Mouse (Mus musculus): ENCODE results near the gene Gm7138. TPM values are rescaled to one million over a fixed set of nuclear protein-coding genes. Genes with fewer than 3 reads are reported as not detected.
"Not testable (repeated sequence)": the region's sequence is repeated elsewhere in the genome, so short reads cannot be mapped to it uniquely, and the experiment has no call there.

The Gm7138 gene
- polyA plus RNA-seq, 1 experiment from 2014 or later: not detected

DNA sequence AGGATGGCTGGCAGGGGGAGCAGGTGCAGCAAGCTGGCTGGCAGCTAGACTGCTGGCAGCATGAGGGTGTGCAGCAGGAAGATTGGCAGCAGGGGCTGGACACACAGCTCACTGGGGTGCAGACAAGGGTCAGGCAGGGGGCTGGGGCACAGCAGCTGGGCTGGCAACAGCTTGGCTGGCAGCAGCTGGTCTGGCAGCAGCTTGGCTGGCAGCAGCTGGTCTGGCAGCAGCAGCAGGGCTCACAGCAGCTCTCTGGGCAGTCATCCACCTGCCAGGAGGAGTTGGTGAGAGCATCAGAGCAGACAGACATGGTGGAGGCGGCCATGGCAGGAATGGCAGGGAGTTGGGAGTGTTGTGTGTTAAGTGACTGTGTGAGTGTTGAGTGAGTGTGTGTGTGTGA is 11.1 kb upstream of the Gm7138 start, which contains the start of gene Gm7137:
Gene Gm7137 (minus strand): TSS at position 325 of the 400 bp plus-strand sequence.
- not testable (repeated sequence) for H3K9me3 ChIP-seq; H3K4me2 ChIP-seq; H3K27me3 ChIP-seq; ATAC-seq (ENCODE audit: insufficient number of reproducible peaks, insufficient read depth, low FRiP score, low TSS enrichment, low read depth); H3K36me3 ChIP-seq; H3K4me3 ChIP-seq; H3K27ac ChIP-seq; H3K4me1 ChIP-seq; H3K9ac ChIP-seq
- 50% methylated on average over 1 of the region's 1 CpGs for WGBS

DNA sequence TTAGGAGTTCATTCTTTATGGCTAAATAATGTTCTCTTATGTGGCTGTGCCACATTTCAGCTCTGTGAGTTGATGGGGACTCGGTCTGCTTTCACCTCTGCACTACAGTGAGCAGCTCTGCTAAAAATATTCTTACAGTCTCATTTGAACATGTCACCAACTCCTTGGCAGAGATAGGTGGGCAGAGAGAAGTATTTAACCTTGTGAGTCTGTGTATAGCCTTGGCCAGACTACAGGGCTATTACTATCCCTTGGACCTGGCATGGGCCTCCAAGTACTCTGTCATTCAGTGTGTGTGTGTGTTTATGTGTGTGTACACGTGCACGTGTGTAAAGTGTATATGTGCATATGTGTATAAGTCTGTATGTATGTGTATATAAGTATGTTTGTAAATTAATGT is 6.7 kb upstream of the Gm7138 start:
- H3K4me2 ChIP-seq; H3K4me1 ChIP-seq; H3K27ac ChIP-seq; H3K27me3 ChIP-seq; H3K9me3 ChIP-seq; H3K4me3 ChIP-seq; ATAC-seq (ENCODE audit: insufficient number of reproducible peaks, insufficient read depth, low FRiP score, low TSS enrichment, low read depth); H3K9ac ChIP-seq; H3K36me3 ChIP-seq: not testable (repeated sequence)
- WGBS: 78% methylated on average over 3 of the region's 3 CpGs

DNA sequence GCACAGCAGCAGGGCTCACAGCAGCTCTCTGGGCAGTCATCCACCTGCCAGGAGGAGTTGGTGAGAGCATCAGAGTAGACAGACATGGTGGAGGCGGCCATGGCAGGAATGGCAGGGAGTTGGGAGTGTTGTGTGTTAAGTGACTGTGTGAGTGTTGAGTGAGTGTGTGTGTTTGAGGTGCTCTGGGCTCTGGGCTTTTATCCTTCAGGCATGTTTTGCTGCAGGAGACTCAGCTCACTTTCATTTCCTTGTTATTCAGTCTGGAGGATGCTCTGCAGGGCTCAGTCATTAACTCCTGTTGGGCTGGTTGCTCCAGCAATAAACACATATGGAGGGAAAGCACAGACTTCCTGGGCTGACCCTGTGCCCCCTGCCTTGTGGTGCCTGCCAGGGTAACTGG is 5.7 kb upstream of the Gm7138 start, which contains the start of gene Gm3250:
Gene Gm3250 (minus strand): TSS at position 101 of the 400 bp plus-strand sequence.
- H3K36me3 ChIP-seq; ATAC-seq (ENCODE audit: insufficient number of reproducible peaks, insufficient read depth, low FRiP score, low TSS enrichment, low read depth); H3K9ac ChIP-seq; H3K4me1 ChIP-seq; H3K9me3 ChIP-seq; H3K27ac ChIP-seq; H3K4me3 ChIP-seq; H3K4me2 ChIP-seq; H3K27me3 ChIP-seq: not testable (repeated sequence)
- WGBS: 60% methylated on average over 1 of the region's 1 CpGs

DNA sequence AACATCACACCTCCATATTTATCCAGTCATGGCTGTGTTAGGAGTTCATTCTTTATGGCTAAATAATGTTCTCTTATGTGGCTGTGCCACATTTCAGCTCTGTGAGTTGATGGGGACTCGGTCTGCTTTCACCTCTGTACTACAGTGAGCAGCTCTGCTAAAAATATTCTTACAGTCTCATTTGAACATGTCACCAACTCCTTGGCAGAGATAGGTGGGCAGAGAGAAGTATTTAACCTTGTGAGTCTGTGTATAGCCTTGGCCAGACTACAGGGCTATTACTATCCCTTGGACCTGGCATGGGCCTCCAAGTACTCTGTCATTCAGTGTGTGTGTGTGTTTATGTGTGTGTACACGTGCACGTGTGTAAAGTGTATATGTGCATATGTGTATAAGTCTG is 4.6 kb downstream of the Gm7138 start:
- WGBS: 87% methylated on average over 3 of the region's 3 CpGs
- not testable (repeated sequence) for H3K9me3 ChIP-seq; H3K27ac ChIP-seq; ATAC-seq (ENCODE audit: insufficient number of reproducible peaks, insufficient read depth, low FRiP score, low TSS enrichment, low read depth); H3K4me3 ChIP-seq; H3K4me1 ChIP-seq; H3K9ac ChIP-seq; H3K36me3 ChIP-seq; H3K27me3 ChIP-seq; H3K4me2 ChIP-seq

DNA sequence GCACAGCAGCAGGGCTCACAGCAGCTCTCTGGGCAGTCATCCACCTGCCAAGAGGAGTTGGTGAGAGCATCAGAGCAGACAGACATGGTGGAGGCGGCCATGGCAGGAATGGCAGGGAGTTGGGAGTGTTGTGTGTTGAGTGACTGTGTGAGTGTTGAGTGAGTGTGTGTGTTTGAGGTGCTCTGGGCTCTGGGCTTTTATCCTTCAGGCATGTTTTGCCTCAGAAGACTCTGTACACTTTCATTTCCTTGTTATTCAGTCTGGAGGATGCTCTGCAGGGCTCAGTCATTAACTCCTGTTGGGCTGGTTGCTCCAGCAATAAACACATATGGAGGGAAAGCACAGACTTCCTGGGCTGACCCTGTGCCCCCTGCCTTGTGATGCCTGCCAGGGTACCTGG is 5.5 kb downstream of the Gm7138 start, which contains the start of gene Gm3238:
Gene Gm3238 (minus strand): TSS at position 101 of the 400 bp plus-strand sequence.
- not testable (repeated sequence) for H3K9me3 ChIP-seq; H3K27me3 ChIP-seq; H3K4me3 ChIP-seq; H3K4me1 ChIP-seq; H3K9ac ChIP-seq; H3K36me3 ChIP-seq; H3K27ac ChIP-seq; H3K4me2 ChIP-seq; ATAC-seq (ENCODE audit: insufficient number of reproducible peaks, insufficient read depth, low FRiP score, low TSS enrichment, low read depth)
- WGBS: 70% methylated on average over 1 of the region's 1 CpGs

DNA sequence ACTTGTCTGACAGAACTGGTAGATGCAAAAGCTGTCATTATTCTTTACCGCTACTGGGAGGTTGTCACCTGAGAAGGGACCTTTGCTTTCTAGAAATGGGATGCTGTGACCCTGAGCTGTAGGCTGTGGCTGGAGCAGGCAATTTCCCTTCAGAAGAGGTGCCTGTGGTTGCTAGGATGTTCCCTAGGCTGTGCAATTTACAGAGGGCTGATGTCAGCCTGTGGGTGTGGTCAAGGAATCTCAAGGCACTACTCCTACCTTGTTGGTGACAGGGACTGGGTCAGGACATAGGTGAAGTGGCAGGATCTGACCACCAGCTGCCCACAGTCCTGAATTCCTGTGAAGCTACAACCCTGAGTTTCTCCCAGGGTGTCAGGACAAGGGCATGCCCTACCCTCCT is 7.0 kb downstream of the Gm7138 start:
- no peak overlapping the region for H3K4me3 ChIP-seq
- H3K9ac ChIP-seq: no peak overlapping the region
- no peaks in the 10 kb centered on the region for H3K36me3 ChIP-seq
- no peaks in the 10 kb centered on the region for H3K4me1 ChIP-seq
- no peak for ATAC-seq (ENCODE audit: insufficient number of reproducible peaks, insufficient read depth, low FRiP score, low TSS enrichment, low read depth)
- no peak overlapping the region for H3K4me2 ChIP-seq
- no peaks in the 10 kb centered on the region for H3K9me3 ChIP-seq
- H3K27ac ChIP-seq: no peak overlapping the region
- H3K27me3 ChIP-seq: no peaks in the 10 kb centered on the region
- 65% methylated on average over 1 of the region's 1 CpGs for WGBS

DNA sequence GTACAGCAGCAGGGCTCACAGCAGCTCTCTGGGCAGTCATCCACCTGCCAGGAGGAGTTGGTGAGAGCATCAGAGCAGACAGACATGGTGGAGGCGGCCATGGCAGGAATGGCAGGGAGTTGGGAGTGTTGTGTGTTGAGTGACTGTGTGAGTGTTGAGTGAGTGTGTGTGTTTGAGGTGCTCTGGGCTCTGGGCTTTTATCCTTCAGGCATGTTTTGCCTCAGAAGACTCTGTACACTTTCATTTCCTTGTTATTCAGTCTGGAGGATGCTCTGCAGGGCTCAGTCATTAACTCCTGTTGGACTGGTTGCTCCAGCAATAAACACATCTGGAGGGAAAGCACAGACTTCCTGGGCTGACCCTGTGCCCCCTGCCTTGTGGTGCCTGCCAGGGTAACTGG is 17.2 kb downstream of the Gm7138 start, which contains the start of gene Gm3233:
Gene Gm3233 (minus strand): TSS at position 101 of the 400 bp plus-strand sequence.
- not testable (repeated sequence) for H3K4me3 ChIP-seq; H3K4me2 ChIP-seq; H3K9ac ChIP-seq; H3K9me3 ChIP-seq; H3K27me3 ChIP-seq; H3K36me3 ChIP-seq; H3K27ac ChIP-seq; ATAC-seq (ENCODE audit: insufficient number of reproducible peaks, insufficient read depth, low FRiP score, low TSS enrichment, low read depth); H3K4me1 ChIP-seq
- 80% methylated on average over 1 of the region's 1 CpGs for WGBS

DNA sequence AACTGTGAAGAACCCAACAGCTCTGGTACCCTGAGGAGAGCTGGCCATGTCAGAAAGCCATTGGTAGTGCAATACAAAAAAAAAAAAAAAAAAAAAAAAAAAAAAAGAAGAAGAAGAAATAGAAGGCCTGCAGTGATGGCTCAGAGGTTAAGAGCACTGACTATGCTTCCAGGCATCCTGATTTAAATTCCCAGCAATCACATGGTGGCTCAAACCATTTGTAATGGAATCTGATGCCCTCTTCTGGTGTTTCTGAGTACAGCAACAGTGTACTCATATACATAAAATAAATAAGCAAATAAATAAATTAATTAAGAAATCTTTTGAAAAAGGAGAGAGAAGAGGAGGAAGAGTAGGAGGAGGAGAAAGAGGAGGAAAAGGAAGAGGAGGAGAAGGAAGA is 23.3 kb downstream of the Gm7138 start:
- Histone ChIP-seq H3K4me2 (no peak overlapping the region), H3K27ac (no peak overlapping the region), H3K36me3 (no peaks in the 10 kb centered on the region), H3K27me3 (no peaks in the 10 kb centered on the region), H3K4me1 (no peaks in the 10 kb centered on the region), H3K4me3 (no peak overlapping the region), H3K9ac (no peak overlapping the region), H3K9me3 (no peaks in the 10 kb centered on the region)
- no peak for ATAC-seq (ENCODE audit: insufficient number of reproducible peaks, insufficient read depth, low FRiP score, low TSS enrichment, low read depth)

DNA sequence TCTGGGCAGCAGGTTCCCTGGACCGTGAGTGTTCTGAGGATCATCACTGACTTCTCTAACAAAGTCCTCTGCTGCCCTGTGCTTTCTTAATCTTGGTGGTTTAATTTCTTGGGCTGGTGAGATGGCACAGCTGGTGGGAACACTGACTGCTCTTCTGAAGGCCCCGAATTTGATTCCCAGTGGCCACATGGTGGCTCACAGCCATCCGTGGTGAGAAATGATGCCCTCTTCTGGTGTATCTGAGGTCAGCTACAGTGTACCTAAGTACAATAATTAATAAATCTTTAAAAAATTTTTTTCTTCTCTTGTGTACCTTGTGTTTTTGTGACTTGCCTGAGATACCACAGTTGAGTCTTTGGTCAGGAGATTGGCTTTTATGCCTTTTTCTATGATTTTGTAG is 24.4 kb downstream of the Gm7138 start:
- not testable (repeated sequence) for H3K4me2 ChIP-seq; H3K4me1 ChIP-seq; H3K27ac ChIP-seq; H3K9me3 ChIP-seq; H3K27me3 ChIP-seq; H3K9ac ChIP-seq; ATAC-seq (ENCODE audit: insufficient number of reproducible peaks, insufficient read depth, low FRiP score, low TSS enrichment, low read depth); H3K4me3 ChIP-seq; H3K36me3 ChIP-seq
- WGBS: 64% methylated on average over 3 of the region's 3 CpGs

DNA sequence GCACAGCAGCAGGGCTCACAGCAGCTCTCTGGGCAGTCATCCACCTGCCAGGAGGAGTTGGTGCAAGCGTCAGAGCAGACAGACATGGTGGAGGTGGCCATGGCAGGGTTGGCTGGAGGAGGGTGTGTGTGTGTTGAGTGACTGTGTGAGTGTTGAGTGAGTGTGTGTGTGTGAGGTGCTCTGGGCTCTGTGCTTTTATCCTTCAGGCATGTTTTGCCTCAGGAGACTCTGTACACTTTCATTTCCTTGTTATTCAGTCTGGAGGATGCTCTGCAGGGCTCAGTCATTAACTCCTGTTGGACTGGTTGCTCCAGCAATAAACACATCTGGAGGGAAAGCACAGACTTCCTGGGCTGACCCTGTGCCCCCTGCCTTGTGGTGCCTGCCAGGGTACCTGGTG is 25.5 kb downstream of the Gm7138 start, which contains the start of gene Gm9736:
Gene Gm9736 (minus strand): TSS at position 101 of the 400 bp plus-strand sequence.
- 61% methylated on average over 1 of the region's 1 CpGs for WGBS
- not testable (repeated sequence) for H3K9ac ChIP-seq; H3K4me3 ChIP-seq; H3K27me3 ChIP-seq; H3K9me3 ChIP-seq; H3K27ac ChIP-seq; ATAC-seq (ENCODE audit: insufficient number of reproducible peaks, insufficient read depth, low FRiP score, low TSS enrichment, low read depth); H3K36me3 ChIP-seq; H3K4me1 ChIP-seq; H3K4me2 ChIP-seq

DNA sequence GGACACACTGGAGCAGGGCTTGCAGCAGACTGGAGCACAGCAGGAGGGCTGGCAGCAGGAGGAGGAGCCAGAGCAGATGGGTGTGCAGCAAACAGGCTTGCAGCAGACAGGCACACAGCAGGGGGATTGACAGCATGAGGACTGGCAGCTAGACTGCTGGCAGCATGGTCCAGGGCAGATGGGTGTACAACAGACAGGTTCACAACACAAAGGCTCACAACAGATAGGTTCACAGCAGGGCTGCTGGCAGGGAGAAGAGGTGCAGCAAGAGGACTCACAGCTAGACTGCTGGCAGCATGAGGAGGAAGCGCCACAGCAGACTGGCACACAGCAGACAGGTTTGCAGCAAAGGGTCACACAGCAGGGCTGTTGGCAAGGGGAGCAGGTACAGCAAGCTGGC is 26.1 kb downstream of the Gm7138 start:
- WGBS: 89% methylated on average over 1 of the region's 1 CpGs
- ATAC-seq (ENCODE audit: insufficient number of reproducible peaks, insufficient read depth, low FRiP score, low TSS enrichment, low read depth): not testable (repeated sequence)

DNA sequence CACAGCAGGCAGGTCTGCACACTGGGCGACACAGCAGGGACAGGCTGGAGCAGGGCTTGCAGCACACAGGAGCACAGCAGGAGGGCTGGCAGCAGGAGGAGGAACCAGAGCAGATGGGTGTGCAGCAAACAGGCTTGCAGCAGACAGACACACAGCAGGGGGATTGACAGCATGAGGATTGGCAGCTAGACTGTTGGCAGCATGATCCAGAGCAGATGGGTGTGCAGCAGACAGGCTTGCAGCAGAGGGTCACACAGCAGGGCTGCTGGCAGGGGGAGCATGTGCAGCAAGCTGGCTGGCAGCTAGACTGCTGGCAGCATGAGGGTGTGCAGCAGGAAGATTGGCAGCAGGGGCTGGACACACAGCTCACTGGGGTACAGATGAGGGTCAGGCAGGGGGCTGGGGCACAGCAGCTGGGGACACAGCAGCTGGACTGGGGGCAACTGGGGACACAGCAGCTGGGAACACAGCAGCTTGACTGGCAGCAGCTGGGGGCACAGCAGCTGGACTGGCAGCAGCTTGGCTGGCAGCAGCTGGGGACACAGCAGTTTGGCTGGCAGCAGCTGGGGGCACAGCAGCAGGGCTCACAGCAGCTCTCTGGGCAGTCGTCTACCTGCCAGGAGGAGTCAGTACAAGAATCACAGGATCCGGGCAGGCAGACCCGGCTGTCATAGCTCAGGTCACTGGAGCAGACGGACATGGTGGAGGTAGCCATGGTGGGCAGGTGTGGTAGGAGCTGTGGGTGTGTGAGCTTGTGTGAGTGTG is 34.6 kb downstream of the Gm7138 start, which contains the start of gene Gm18596:
Gene Gm18596 (minus strand): TSS at position 715 of the 765 bp plus-strand sequence.
- not testable (repeated sequence) for H3K4me1 ChIP-seq; H3K9me3 ChIP-seq; H3K4me3 ChIP-seq; ATAC-seq (ENCODE audit: insufficient number of reproducible peaks, insufficient read depth, low FRiP score, low TSS enrichment, low read depth); H3K4me2 ChIP-seq; H3K27ac ChIP-seq; H3K36me3 ChIP-seq; H3K9ac ChIP-seq; H3K27me3 ChIP-seq
- WGBS: 50% methylated on average over 5 of the region's 5 CpGs

More for the DNA sequence above, 26.1 kb downstream of the Gm7138 start:
- H3K36me3 ChIP-seq, H3K9ac ChIP-seq, H3K9me3 ChIP-seq, H3K27me3 ChIP-seq, H3K4me3 ChIP-seq, H3K27ac ChIP-seq, H3K4me2 ChIP-seq, H3K4me1 ChIP-seq: not testable (repeated sequence)

All from embryonic facial prominence, embryonic 13.5 days (tissue).